Mouse (Mus musculus) kidney, postnatal 14 days (tissue): ENCODE measurements around the gene Skint10.

Experiments used
- DNase-seq: peaks from one replicate; pipeline ENCODE4 v3.0.0; 2022; ENCODE audit warnings: mixed read lengths

The Skint10 gene

GRCm38 (mm10) chr4:112774766-112775165 is at the start of gene Skint10:
Gene Skint10, minus strand, starts transcription at chr4:112774866.
- no peak for DNase-seq

- no peak for DNase-seq
These were observed 16.0 kb upstream of the Skint10 start for GRCm38 (mm10) chr4:112790646-112791045.
